Mouse (Mus musculus) lung, postnatal 0 days (tissue): ENCODE results near the gene St6gal1. TPM values are rescaled to one million over a fixed set of nuclear protein-coding genes. Genes with fewer than 3 reads are reported as not detected.

Experiments
- ATAC-seq: fragments of 200-750 bp; cut with Nextera tagmentation; 2 replicates; pipeline ENCODE4 v1.8.0; 2017; ENCODE audit warnings: moderate library complexity
- DNase-seq: peaks from one replicate; pipeline ENCODE4 v3.0.0-alpha.2; 2016; ENCODE audit warnings: low spot score
- H3K27ac ChIP-seq: fragments of 300-500 bp; sonication (generic); 2 replicates; pipeline ENCODE4 v1.5.1; 2014; ENCODE audit warnings: antibody characterized with exemption, mild to moderate bottlenecking, low read length, mixed read lengths
- H3K27me3 ChIP-seq: fragments of 300-500 bp; sonication (generic); replicated peaks from 2 replicates; pipeline ENCODE4 v1.6.1; 2014; ENCODE audit warnings: low read length, mixed read lengths; ENCODE audit not compliant: insufficient read depth
- H3K36me3 ChIP-seq: fragments of 300-500 bp; sonication (generic); 2 replicates; pipeline ENCODE4 v1.6.1; 2014; ENCODE audit warnings: low read length, mixed read lengths; ENCODE audit not compliant: insufficient read depth
- H3K4me1 ChIP-seq: fragments of 300-500 bp; sonication (generic); 2 replicates; pipeline ENCODE4 v1.6.1; 2014; ENCODE audit warnings: antibody characterized with exemption, low read depth, low read length, mixed read lengths; ENCODE audit not compliant: insufficient read depth
- H3K4me2 ChIP-seq: fragments of 300-500 bp; sonication (generic); replicated peaks from 2 replicates; pipeline ENCODE4 v1.6.1; 2014; ENCODE audit warnings: low read depth, mild to moderate bottlenecking, low read length, moderate library complexity, mixed read lengths
- H3K4me3 ChIP-seq: fragments of 300-500 bp; sonication (generic); 2 replicates; pipeline ENCODE4 v1.5.1; 2014; ENCODE audit warnings: low read depth, low read length
- H3K9ac ChIP-seq: fragments of 300-500 bp; sonication (generic); replicated peaks from 2 replicates; pipeline ENCODE4 v1.6.1; 2014; ENCODE audit warnings: low read depth, mild to moderate bottlenecking
- H3K9me3 ChIP-seq: fragments of 300-500 bp; sonication (generic); 2 replicates; pipeline ENCODE4 v1.6.1; 2016; ENCODE audit warnings: low read length, mixed read lengths
- CTCF ChIP-seq: IDR thresholded peaks from 2 replicates; pipeline ENCODE4 v1.5.1; 2016; ENCODE audit warnings: antibody characterized with exemption, mild to moderate bottlenecking
- EP300 ChIP-seq: IDR thresholded peaks from 2 replicates; pipeline ENCODE4 v1.6.1; 2016; ENCODE audit warnings: antibody characterized with exemption, mild to moderate bottlenecking, control low read depth
- WGBS: fragments of 180-500 bp; shearing (Covaris S2); extraction: QIAGEN DNeasy Blood & Tissue Kit; methylation state at CpG from one replicate; pipeline ENCODE4 v1.1.7; 2014; 5-methylcytosine and 5-hydroxymethylcytosine counted together
- polyA plus RNA-seq: library from polyadenylated mRNA; unstranded; fragments of >200 nt; fragmentation: Nextera tagmentation; extraction: Ambion mirVana; gene quantifications from 2 replicates; pipeline ENCODE4 v1.2.1, GENCODE M21; 2015

The St6gal1 gene
- polyA plus RNA-seq, 1 experiment from 2014 or later: 46.4 TPM

- ATAC-seq (no peak), DNase-seq (no peak)
- Histone ChIP-seq H3K4me3 (no peak overlapping the region), H3K9me3 (no peaks in the 10 kb centered on the region), H3K36me3 (no peaks in the 10 kb centered on the region), H3K4me2 (no peak overlapping the region), H3K4me1 (no peaks in the 10 kb centered on the region), H3K27me3 (no peaks in the 10 kb centered on the region), H3K9ac (no peak overlapping the region), H3K27ac (no peak overlapping the region)
- TF ChIP-seq EP300 (no peak), CTCF (no peak)
- WGBS: 71% methylated on average over 9 of the region's 9 CpGs
Observed at GRCm38 (mm10) chr16:23191560-23192242, 32.8 kb upstream of the St6gal1 start.

DNA sequence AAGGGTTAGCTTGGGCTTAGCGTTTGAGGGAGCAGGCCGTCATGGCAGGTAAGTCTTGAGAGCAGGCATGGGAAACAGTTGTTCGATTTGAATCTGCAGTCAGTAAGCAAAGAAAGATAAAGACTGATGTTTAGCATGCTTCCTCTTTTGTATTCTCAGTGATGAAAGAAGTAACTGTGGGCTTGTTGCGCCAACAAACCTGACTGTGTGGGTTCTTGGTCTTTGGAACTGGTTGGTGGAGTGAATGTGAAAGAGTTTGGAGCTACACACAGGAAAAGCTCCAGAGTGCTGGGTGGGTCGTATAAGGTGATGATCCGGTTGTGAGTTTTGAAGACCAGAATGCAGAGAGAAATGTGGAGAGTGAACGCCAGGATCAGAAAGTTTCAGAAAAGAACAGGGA, 28.9 kb upstream of the St6gal1 start:
- 73% methylated on average over 7 of the region's 7 CpGs for WGBS
- ATAC-seq: no peak

DNA sequence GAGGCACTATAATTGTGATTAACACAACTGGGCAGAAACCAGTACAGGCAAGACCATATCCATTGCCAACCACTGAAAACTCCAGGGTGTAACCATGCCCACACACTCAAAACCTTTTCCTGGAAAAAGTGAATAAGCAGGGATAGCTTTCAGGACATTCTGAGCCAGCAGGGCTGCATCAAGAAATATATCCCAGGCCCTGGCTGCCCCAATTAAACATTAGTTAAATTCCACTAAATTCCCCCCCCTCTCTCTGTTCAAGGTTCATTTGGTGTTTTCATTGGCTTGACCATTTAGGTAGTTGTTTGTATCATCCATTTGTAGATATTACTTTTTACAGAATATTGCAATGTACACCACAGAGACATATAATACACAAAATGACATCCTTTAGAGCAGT, 28.2 kb upstream of the St6gal1 start:
- no peak overlapping the region for H3K9ac ChIP-seq
- H3K27me3 ChIP-seq: no peaks in the 10 kb centered on the region
- TF ChIP-seq CTCF (no peak), EP300 (no peak)
- H3K9me3 ChIP-seq: no peaks in the 10 kb centered on the region
- DNase-seq (no peak), ATAC-seq (no peak)
- no peak overlapping the region for H3K4me2 ChIP-seq
- no peaks in the 10 kb centered on the region for H3K36me3 ChIP-seq
- no peak overlapping the region for H3K4me3 ChIP-seq
- no peak overlapping the region for H3K27ac ChIP-seq
- H3K4me1 ChIP-seq: no peaks in the 10 kb centered on the region

More for the DNA sequence above, 28.9 kb upstream of the St6gal1 start:
- no peak overlapping the region for H3K4me2 ChIP-seq
- no peak overlapping the region for H3K4me3 ChIP-seq
- H3K4me1 ChIP-seq: no peaks in the 10 kb centered on the region
- no peaks in the 10 kb centered on the region for H3K27me3 ChIP-seq
- no peak overlapping the region for H3K9ac ChIP-seq
- no peak overlapping the region for H3K27ac ChIP-seq
- DNase-seq: peak; percentile 10
- no peaks in the 10 kb centered on the region for H3K36me3 ChIP-seq
- H3K9me3 ChIP-seq: no peaks in the 10 kb centered on the region
- TF ChIP-seq CTCF: no peak
- no peak for TF ChIP-seq EP300

GRCm38 (mm10) chr16:23196791-23197190, 27.7 kb upstream of the St6gal1 start:
- no peaks in the 10 kb centered on the region for H3K36me3 ChIP-seq
- H3K27ac ChIP-seq: no peak overlapping the region
- TF ChIP-seq EP300: no peak
- no peak for TF ChIP-seq CTCF
- no peaks in the 10 kb centered on the region for H3K9me3 ChIP-seq
- 93% methylated on average over 6 of the region's 6 CpGs for WGBS
- no peak overlapping the region for H3K4me2 ChIP-seq
- DNase-seq (no peak), ATAC-seq (no peak)
- H3K4me1 ChIP-seq: no peaks in the 10 kb centered on the region
- H3K27me3 ChIP-seq: no peaks in the 10 kb centered on the region
- no peak overlapping the region for H3K9ac ChIP-seq
- H3K4me3 ChIP-seq: no peak overlapping the region

- no peak for ATAC-seq
- no peak for TF ChIP-seq EP300
- no peak for TF ChIP-seq CTCF
- no peaks in the 10 kb centered on the region for H3K27me3 ChIP-seq
Observed at GRCm38 (mm10) chr16:23201498-23201897, 23.0 kb upstream of the St6gal1 start.

DNA sequence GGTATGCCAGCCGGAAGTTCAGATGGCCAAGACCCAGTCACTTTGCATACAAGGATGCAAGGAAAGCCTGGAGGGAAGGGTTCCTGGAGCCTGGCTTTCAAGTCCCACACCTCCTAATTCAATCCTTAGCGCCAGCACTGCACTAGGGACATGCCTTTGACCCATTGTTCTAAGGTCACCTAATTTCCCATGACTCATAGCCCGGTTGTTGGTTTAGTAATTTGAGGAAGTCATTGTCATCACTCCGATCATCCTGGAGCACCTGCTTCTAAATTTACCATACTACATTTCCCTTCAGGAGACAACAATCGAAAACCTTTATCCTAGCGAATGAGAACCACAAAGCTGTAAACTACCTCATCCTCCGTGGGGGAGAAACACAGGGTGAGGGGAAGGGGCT, 10.2 kb upstream of the St6gal1 start:
- Histone ChIP-seq H3K9ac (no peak overlapping the region), H3K27ac (no peak overlapping the region), H3K27me3 (no peaks in the 10 kb centered on the region), H3K4me1 (no peaks in the 10 kb centered on the region), H3K36me3 (no peaks in the 10 kb centered on the region), H3K9me3 (no peaks in the 10 kb centered on the region), H3K4me2 (no peak overlapping the region), H3K4me3 (no peak overlapping the region)
- TF ChIP-seq EP300: no peak
- no peak for TF ChIP-seq CTCF
- ATAC-seq: no peak; the same call in 1 of the 2 replicates
- whole genome bisulfite sequencing: 59% methylated on average over 7 of the region's 7 CpGs
- DNase-seq: no peak

More at GRCm38 (mm10) chr16:23201498-23201897, 23.0 kb upstream of the St6gal1 start:
- no peaks in the 10 kb centered on the region for H3K4me1 ChIP-seq
- H3K9me3 ChIP-seq: no peaks in the 10 kb centered on the region
- no peak overlapping the region for H3K9ac ChIP-seq
- DNase-seq: no peak
- H3K4me2 ChIP-seq: no peak overlapping the region
- H3K27ac ChIP-seq: no peak overlapping the region
- H3K36me3 ChIP-seq: no peaks in the 10 kb centered on the region
- H3K4me3 ChIP-seq: no peak overlapping the region
